Mouse (Mus musculus) spleen, adult 2 months (tissue): ENCODE data around the gene Kat5.

Experiments used
- CTCF ChIP-seq: fragments of 200-500 bp; IDR thresholded peaks from 2 replicates; pipeline ENCODE4 v1.5.1; 2011; ENCODE audit warnings: mild to moderate bottlenecking, inconsistent platforms; ENCODE audit not compliant: insufficient read depth, insufficient read length, insufficient replicate concordance; ENCODE audit errors: extremely low read depth
- POLR2A ChIP-seq: fragments of 200-500 bp; IDR thresholded peaks from 2 replicates; pipeline ENCODE4 v1.6.1; 2011; ENCODE audit warnings: low read depth, low read length, inconsistent platforms

DNA sequence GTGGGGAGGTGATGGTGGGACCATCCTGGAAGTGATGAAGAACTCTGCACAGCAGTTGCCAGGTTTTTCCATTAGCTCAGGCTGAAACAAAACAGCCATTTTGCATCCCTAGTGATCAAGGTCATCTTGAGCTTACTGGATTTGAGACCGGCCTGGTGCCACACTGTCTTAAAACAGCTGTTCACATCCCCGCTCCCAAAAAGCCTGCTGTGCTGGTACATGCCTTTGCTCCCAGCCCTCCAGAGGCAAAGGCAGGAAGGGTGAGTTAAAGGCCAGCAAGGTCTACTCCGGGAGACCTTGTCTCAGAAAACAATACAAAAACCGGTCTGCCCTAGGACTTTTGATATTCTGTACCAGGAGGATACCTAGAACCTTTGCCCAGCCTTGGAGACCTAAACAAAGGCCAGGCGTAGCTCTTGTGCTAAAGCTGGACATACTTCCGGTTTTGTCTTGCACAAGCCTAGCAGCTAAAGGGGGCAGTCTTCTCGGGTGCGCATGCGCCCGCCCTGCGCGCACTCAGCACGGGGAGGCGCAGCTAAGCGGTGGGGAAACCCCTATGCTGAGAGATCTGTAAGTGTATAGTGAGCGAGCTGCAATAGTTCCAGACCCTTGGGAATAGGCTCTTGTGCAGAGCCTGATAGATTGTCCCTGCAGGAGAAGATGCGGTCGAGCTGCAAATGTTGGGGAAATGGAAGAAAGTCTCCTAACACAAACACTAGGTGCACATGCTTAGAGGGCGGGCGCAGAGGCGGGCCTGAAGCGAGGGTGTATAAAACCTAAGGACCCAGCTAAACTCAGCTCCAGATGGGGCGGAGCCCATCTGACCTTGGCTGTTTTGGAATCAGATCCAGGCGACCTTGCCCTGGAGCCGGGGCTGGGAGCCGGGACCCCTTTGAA is 38.6 kb upstream of the Kat5 start:
- TF ChIP-seq POLR2A (no peak), CTCF (no peak)
